Mouse (Mus musculus) yolk sac, embryonic 10.5 days (tissue): ENCODE results near the gene Triobp.
"Not testable (repeated sequence)": the region's sequence is repeated elsewhere in the genome, so short reads cannot be mapped to it uniquely, and the experiment has no call there.

Experiments
- DNase-seq: peaks from one replicate; pipeline ENCODE4 v3.0.0-alpha.2; 2017; ENCODE audit warnings: low spot score

The Triobp gene

GRCm38 (mm10) chr15:79030551-79031435, 83.3 kb downstream of the Triobp start:
- DNase-seq = peak; percentile 94

GRCm38 (mm10) chr15:79031908-79032307, 84.4 kb downstream of the Triobp start:
- DNase-seq = not testable (repeated sequence)

DNA sequence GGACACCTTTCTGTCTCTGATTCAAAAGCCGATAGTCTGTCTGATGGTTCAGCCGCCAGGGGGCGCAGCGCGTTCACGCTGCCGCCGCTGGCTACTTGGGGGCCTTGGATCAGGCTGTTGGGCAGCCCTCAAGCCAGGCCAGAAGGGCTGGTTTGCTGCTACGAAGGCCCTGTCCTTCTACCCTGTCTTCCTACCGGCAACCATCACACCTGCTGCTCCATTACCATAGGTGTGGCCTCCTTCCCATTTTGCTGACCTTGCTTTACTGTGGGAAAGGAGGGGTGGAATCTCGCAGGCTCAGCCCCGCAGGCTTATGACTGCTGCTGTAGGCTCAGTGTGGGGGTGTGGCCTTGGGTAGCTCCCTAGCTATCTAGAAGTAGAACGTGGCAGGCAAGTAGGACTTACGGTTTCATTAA, 90.4 kb downstream of the Triobp start:
- peak; percentile 77 for DNase-seq

GRCm38 (mm10) chr15:79038331-79038730, 90.8 kb downstream of the Triobp start:
- DNase-seq = no peak

- peak; percentile 84 for DNase-seq
These were observed 91.3 kb downstream of the Triobp start for GRCm38 (mm10) chr15:79038853-79039252.

- DNase-seq = peak; percentile 66
These were observed 93.2 kb downstream of the Triobp start for GRCm38 (mm10) chr15:79040501-79041416.

- no peak for DNase-seq
These were observed 94.1 kb downstream of the Triobp start, which contains the start of gene Galr3 for GRCm38 (mm10) chr15:79041585-79041984. TSS of gene Galr3 (plus strand) at chr15:79041885.

- DNase-seq = no peak
These were observed 95.4 kb downstream of the Triobp start for GRCm38 (mm10) chr15:79042721-79043491.

- DNase-seq = peak; percentile 72
These were observed 97.3 kb downstream of the Triobp start for GRCm38 (mm10) chr15:79044837-79045236.

- DNase-seq = no peak
These were observed 100.7 kb downstream of the Triobp start for GRCm38 (mm10) chr15:79048186-79048585.

GRCm38 (mm10) chr15:79050160-79050845, 102.8 kb downstream of the Triobp start:
- no peak for DNase-seq

DNA sequence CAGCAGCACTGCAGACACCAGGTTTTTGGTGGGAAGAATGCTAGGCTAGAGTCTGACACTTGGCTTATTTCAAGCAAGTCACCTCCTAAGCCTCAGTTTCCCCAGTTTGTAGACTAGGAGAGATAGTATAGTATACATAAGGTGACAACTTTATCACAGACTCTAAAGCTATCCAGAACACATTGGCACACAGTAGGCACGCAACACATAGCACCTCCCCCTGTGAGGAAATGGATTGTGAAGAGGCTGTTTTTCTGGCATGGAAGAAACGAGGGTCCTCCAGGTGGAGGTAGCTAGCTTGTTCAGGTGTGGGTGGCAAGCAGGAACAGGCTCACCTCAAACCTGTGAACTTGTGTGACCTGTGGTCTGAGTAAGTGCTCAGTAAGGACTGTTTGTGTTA, 103.4 kb downstream of the Triobp start:
- no peak for DNase-seq

GRCm38 (mm10) chr15:79051461-79052360, 104.2 kb downstream of the Triobp start:
- DNase-seq = peak; percentile 84

DNA sequence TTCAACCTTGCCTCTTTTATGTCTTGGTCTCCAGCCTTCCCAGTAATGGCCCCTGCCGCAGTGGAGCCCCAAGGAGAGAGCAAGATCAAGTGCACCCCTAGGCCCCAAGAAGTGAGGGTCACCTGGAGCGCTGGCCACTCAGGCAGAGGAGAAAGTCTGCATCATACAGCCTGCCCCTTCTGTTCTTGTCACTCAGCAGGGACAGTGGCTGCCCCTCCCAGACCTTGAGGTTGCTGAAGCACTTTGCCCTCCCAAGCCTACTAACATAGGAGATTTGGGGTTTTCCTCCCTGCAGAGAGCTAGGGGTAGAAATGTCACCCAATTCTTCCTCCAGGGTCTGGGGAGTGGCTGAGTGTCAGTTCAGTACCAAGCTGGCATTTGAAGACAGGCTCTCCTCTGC, 104.8 kb downstream of the Triobp start:
- no peak for DNase-seq
